Mouse (Mus musculus) bone marrow, adult 2 months (tissue): ENCODE results near the gene Rreb1.

Experiments
- CTCF ChIP-seq: fragments of 200-500 bp; IDR thresholded peaks from 2 replicates; pipeline ENCODE4 v1.5.1; 2011; ENCODE audit warnings: low read length, control low read depth; ENCODE audit not compliant: control insufficient read depth, insufficient read depth
- POLR2A ChIP-seq: fragments of 200-500 bp; IDR thresholded peaks from 2 replicates; pipeline ENCODE4 v1.6.1; 2011; ENCODE audit warnings: low read depth, mild to moderate bottlenecking, control low read depth, low read length, borderline replicate concordance; ENCODE audit not compliant: control insufficient read depth

- no peak for TF ChIP-seq POLR2A
- TF ChIP-seq CTCF: no peak
Observed at GRCm38 (mm10) chr13:37903036-37903435, 124.8 kb downstream of the Rreb1 start.
